In the genomic region with DNA sequence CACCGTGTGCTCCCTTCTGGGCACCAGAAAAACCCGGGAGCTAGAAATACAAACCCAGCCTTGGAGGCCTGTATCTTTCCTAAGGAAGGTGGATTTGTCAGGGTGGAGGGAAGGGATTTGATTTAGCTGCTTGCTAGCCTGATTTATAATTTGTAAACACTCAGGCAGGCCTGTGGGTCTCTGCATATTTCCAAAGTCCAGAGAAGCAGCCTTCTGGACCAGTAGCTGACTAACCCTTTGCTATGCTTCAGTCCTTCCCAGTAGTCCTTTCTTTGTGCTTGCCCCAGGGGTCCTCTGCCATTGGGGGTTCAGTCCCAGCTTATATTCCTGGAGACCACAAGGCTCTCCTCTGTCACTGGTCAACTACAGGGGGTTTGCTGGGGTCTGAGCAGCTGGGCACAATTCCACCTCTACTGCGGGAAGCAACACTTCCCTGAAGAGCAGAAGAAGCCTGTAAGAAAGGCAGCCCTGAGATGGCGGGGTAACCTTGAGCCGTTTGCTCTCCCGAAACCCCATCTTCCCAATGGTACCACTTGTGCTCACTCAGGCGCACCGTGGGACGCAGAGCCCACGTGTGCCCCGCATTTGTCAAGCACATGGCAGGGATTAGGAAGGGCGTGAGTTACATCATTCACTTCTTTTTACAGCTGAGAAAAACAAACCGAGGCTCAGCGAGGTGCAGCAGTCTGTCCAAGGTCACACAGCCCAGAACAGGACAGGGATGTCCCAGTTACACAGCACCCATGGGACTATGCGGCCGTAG, we compare ENCODE assay signal across 8 mouse cellular contexts.
DNase-seq lines count a peak whose midpoint lies in the region; ATAC-seq and TF ChIP-seq lines count a peak whose summit lies in the region.

No protein-coding gene starts in this region.

- DNase-seq in adrenal gland, postnatal 10 days = peak; percentile 42
- no peak for DNase-seq in adrenal gland, postnatal 4 days (ENCODE audit: low spot score in 2 of 2)
- no peak for DNase-seq in spleen, adult 2 months (ENCODE audit: low read depth in 1 of 2, low spot score in 2 of 2)
- DNase-seq in spleen, adult 12 weeks (ENCODE audit: low spot score) = no peak
- DNase-seq in hindbrain, postnatal 0 days (ENCODE audit: low spot score) = peak; percentile 20
- no peak for DNase-seq in T-cell, adult 2 months (ENCODE audit: low spot score)

- peak overlapping the region; percentile 46; the same call in 1 of the 2 replicates for H3K9ac ChIP-seq in hindbrain, postnatal 0 days (replicated peaks; ENCODE audit: low read length)

- peaks cover 13% of the 10 kb centered on the region; the same call in 1 of the 2 replicates for H3K4me1 ChIP-seq in spleen, adult 2 months (ENCODE audit: control insufficient read depth, insufficient read depth, insufficient read length)
- H3K4me1 ChIP-seq in hindbrain, postnatal 0 days (ENCODE audit: insufficient read depth, low read length) = peaks cover 63% of the 10 kb centered on the region
- peaks cover 98% of the 10 kb centered on the region for H3K4me1 ChIP-seq in megakaryocyte, embryonic 14.5 days

- WGBS in spleen, adult 2 months = 36% methylated on average over 16 of the region's 16 CpGs
- WGBS in hindbrain, postnatal 0 days = 7% methylated on average over 16 of the region's 16 CpGs

- H3K36me3 ChIP-seq in spleen, adult 2 months (ENCODE audit: control insufficient read depth, insufficient read depth, low read length) = no peaks in the 10 kb centered on the region
- no peaks in the 10 kb centered on the region for H3K36me3 ChIP-seq in hindbrain, postnatal 0 days (ENCODE audit: insufficient read depth, low read length)
- no peaks in the 10 kb centered on the region for H3K36me3 ChIP-seq in megakaryocyte, embryonic 14.5 days (replicated peaks; ENCODE audit: low read length)

- ATAC-seq in hindbrain, postnatal 0 days = no peak
- no peak for ATAC-seq in activated CD4-positive, CD25-positive, alpha-beta regulatory T cell, adult 4 months

- H3K4me2 ChIP-seq in hindbrain, postnatal 0 days (ENCODE audit: low read depth, low read length) = peak overlapping the region; percentile 52

- peaks cover 10% of the 10 kb centered on the region for H3K27me3 ChIP-seq in spleen, adult 2 months (ENCODE audit: control insufficient read depth, insufficient read depth, low read length)
- no peaks in the 10 kb centered on the region for H3K27me3 ChIP-seq in hindbrain, postnatal 0 days (ENCODE audit: insufficient read depth, low read length)
- peaks cover 13% of the 10 kb centered on the region for H3K27me3 ChIP-seq in megakaryocyte, embryonic 14.5 days (replicated peaks)

- TF ChIP-seq CTCF in spleen, adult 2 months (IDR thresholded peaks at IDR 0.05; ENCODE audit: extremely low read depth, insufficient read depth, insufficient read length, insufficient replicate concordance) = no peak
- TF ChIP-seq CTCF in hindbrain, postnatal 0 days (IDR thresholded peaks at IDR 0.05; ENCODE audit: low read depth) = no peak

- no peaks in the 10 kb centered on the region for H3K9me3 ChIP-seq in hindbrain, postnatal 0 days (ENCODE audit: low read length)
- H3K9me3 ChIP-seq in megakaryocyte, embryonic 14.5 days = no peaks in the 10 kb centered on the region

- H3K4me3 ChIP-seq in spleen, adult 2 months (ENCODE audit: extremely low read depth, insufficient read depth, insufficient read length) = no peak overlapping the region
- H3K4me3 ChIP-seq in hindbrain, postnatal 0 days (ENCODE audit: low read length) = no peak overlapping the region
- peak overlapping the region; percentile 93 for H3K4me3 ChIP-seq in megakaryocyte, embryonic 14.5 days (replicated peaks)

- H3K27ac ChIP-seq in spleen, adult 2 months (ENCODE audit: insufficient read depth, low read length) = peak overlapping the region; percentile 51; the same call in 1 of the 2 replicates
- H3K27ac ChIP-seq in hindbrain, postnatal 0 days = peak overlapping the region; percentile 95

- no peak for TF ChIP-seq POLR2A in spleen, adult 2 months (IDR thresholded peaks at IDR 0.05; ENCODE audit: low read depth, low read length)

Comparison
In these comparisons a context has a peak if more than half of its experiments do, and no peak if none do; other contexts are left out.
1. DNase-seq: peak in adrenal gland, postnatal 10 days (single experiment) and hindbrain, postnatal 0 days (single experiment); none in adrenal gland, postnatal 4 days (0 of 2), spleen, adult 2 months (0 of 2), spleen, adult 12 weeks (single experiment) and T-cell, adult 2 months (single experiment).